Mouse (Mus musculus): ENCODE measurements at regions not wholly inside any gene's neighbourhood (a gene's known extent, or its start where the extent isn't known, plus 50 kb on each side); places are given as distances from the start of the nearest gene placed in this dataset.

DNA sequence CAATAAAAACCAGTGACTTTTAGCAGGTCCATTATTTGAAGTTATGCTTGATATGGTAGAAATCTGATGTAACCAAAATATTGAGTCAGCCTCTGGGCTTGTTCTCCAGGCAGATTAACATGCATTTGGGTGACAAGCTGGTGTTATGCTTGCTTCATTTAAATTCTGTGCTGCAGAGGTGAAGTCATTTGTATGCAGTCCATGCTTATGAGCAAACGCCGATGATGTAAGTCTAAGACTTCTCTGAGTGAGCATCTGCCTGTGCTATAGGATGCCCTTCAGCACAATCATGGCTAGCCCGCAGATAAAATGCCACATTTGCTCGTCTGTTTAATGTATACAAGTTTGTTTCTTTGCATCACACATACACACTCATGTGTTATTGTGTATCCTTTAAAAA, 355.4 kb upstream of the Fam49a start:
- Histone ChIP-seq H3K4me3 (no peak overlapping the region), H3K27ac (no peak overlapping the region)
- DNase-seq (ENCODE audit: extremely low spot score in 1 of 2, low spot score in 2 of 2) = no peak
- TF ChIP-seq CTCF (IDR thresholded peaks at IDR 0.05) = no peak
- intact Hi-C loops (cut with DNase I) = no loop called here
